17 mouse cellular contexts compared by ENCODE assay signal in genomic region chr8:127025256-127025717, GRCm38 (mm10). TPM values are rescaled to one million over a fixed set of nuclear protein-coding genes. Genes with fewer than 3 reads are reported as not detected.
A peak's percentile ranks its signal among the peaks of the same experiment; 100 is the strongest.
DNase-seq lines count a peak whose midpoint lies in the region; ATAC-seq and TF ChIP-seq lines count a peak whose summit lies in the region.
"Had no signal": no experiment of that assay in that cellular context is flagged by ENCODE, and none has a peak within 500 bp of the region (broad histone marks: within the 10 kb centered on the region; RNA-seq: fewer than 3 reads in every experiment).

No protein-coding gene starts in this region.

- H3K36me3 ChIP-seq in limb, embryonic 11.5 days (ENCODE audit: control insufficient read depth, insufficient read depth, low read length), result no peaks in the 10 kb centered on the region
- no peaks in the 10 kb centered on the region for H3K36me3 ChIP-seq in limb, embryonic 10.5 days
- no peaks in the 10 kb centered on the region for H3K36me3 ChIP-seq in embryonic facial prominence, embryonic 15.5 days
- no peaks in the 10 kb centered on the region for H3K36me3 ChIP-seq in intestine, postnatal 0 days (ENCODE audit: control insufficient read depth, insufficient read depth)
- no peaks in the 10 kb centered on the region for H3K36me3 ChIP-seq in stomach, embryonic 16.5 days (ENCODE audit: control insufficient read depth, insufficient read depth, low read length)
- H3K36me3 ChIP-seq in hindbrain, embryonic 13.5 days, result no peaks in the 10 kb centered on the region
- H3K36me3 ChIP-seq: forebrain, embryonic 10.5 days; hindbrain, embryonic 10.5 days; liver, embryonic 13.5 days; midbrain, embryonic 12.5 days had no signal

- no peaks in the 10 kb centered on the region for H3K4me1 ChIP-seq in limb, embryonic 11.5 days (ENCODE audit: control insufficient read depth, insufficient read depth, low read length)
- H3K4me1 ChIP-seq in limb, embryonic 10.5 days, result peaks cover 10% of the 10 kb centered on the region
- no peaks in the 10 kb centered on the region; the same call in 1 of the 2 replicates for H3K4me1 ChIP-seq in embryonic facial prominence, embryonic 15.5 days
- no peaks in the 10 kb centered on the region for H3K4me1 ChIP-seq in intestine, postnatal 0 days (replicated peaks; ENCODE audit: control insufficient read depth, insufficient read depth, low read length)
- H3K4me1 ChIP-seq in stomach, embryonic 16.5 days (ENCODE audit: control insufficient read depth, insufficient read depth, low read length), result no peaks in the 10 kb centered on the region
- H3K4me1 ChIP-seq in hindbrain, embryonic 13.5 days (replicated peaks), result no peaks in the 10 kb centered on the region
- H3K4me1 ChIP-seq: forebrain, embryonic 10.5 days; hindbrain, embryonic 10.5 days; liver, embryonic 13.5 days; midbrain, embryonic 12.5 days had no signal

- no peak overlapping the region for H3K9ac ChIP-seq in limb, embryonic 11.5 days (ENCODE audit: low read length)
- no peak overlapping the region for H3K9ac ChIP-seq in embryonic facial prominence, embryonic 15.5 days
- H3K9ac ChIP-seq in intestine, postnatal 0 days (ENCODE audit: low read depth, low read length), result no peak overlapping the region
- H3K9ac ChIP-seq in stomach, embryonic 16.5 days (ENCODE audit: low read length), result no peak overlapping the region
- H3K9ac ChIP-seq in hindbrain, embryonic 13.5 days, result no peak overlapping the region
- H3K9ac ChIP-seq: liver, embryonic 13.5 days; midbrain, embryonic 12.5 days had no signal

- no peak overlapping the region for H3K27ac ChIP-seq in limb, embryonic 11.5 days (replicated peaks; ENCODE audit: low read depth, low read length)
- H3K27ac ChIP-seq in limb, embryonic 10.5 days, result no peak overlapping the region
- peak overlapping the region; percentile 78 for H3K27ac ChIP-seq in embryonic facial prominence, embryonic 15.5 days (replicated peaks)
- H3K27ac ChIP-seq in intestine, postnatal 0 days (ENCODE audit: low read depth, low read length), result no peak overlapping the region
- peak overlapping the region; percentile 68 for H3K27ac ChIP-seq in stomach, embryonic 16.5 days (ENCODE audit: low read length)
- no peak overlapping the region for H3K27ac ChIP-seq in hindbrain, embryonic 13.5 days
- H3K27ac ChIP-seq: forebrain, embryonic 10.5 days; hindbrain, embryonic 10.5 days; liver, embryonic 13.5 days; midbrain, embryonic 12.5 days had no signal

- no peak overlapping the region for H3K4me3 ChIP-seq in limb, embryonic 11.5 days (ENCODE audit: low read depth, low read length)
- no peak overlapping the region for H3K4me3 ChIP-seq in limb, embryonic 10.5 days
- no peak overlapping the region for H3K4me3 ChIP-seq in embryonic facial prominence, embryonic 15.5 days (replicated peaks)
- no peak overlapping the region for H3K4me3 ChIP-seq in intestine, postnatal 0 days (ENCODE audit: low read depth, low read length)
- H3K4me3 ChIP-seq in stomach, embryonic 16.5 days (replicated peaks; ENCODE audit: low read length), result no peak overlapping the region
- H3K4me3 ChIP-seq in hindbrain, embryonic 13.5 days, result no peak overlapping the region
- H3K4me3 ChIP-seq: forebrain, embryonic 10.5 days; hindbrain, embryonic 10.5 days; liver, embryonic 13.5 days; midbrain, embryonic 12.5 days had no signal

- WGBS in limb, embryonic 11.5 days, result 63% methylated on average over 11 of the region's 11 CpGs
- 65% methylated on average over 11 of the region's 11 CpGs for WGBS in limb, embryonic 10.5 days
- WGBS in embryonic facial prominence, embryonic 15.5 days, result 28% methylated on average over 11 of the region's 11 CpGs
- 45% methylated on average over 11 of the region's 11 CpGs for WGBS in intestine, postnatal 0 days
- WGBS in stomach, embryonic 16.5 days, result 38% methylated on average over 11 of the region's 11 CpGs
- 87% methylated on average over 11 of the region's 11 CpGs for WGBS in hindbrain, embryonic 13.5 days

- H3K9me3 ChIP-seq in limb, embryonic 11.5 days (ENCODE audit: control insufficient read depth, low read length), result no peaks in the 10 kb centered on the region
- H3K9me3 ChIP-seq in limb, embryonic 10.5 days (replicated peaks), result no peaks in the 10 kb centered on the region
- H3K9me3 ChIP-seq in embryonic facial prominence, embryonic 15.5 days (replicated peaks), result no peaks in the 10 kb centered on the region; the same call in 1 of the 2 replicates
- no peaks in the 10 kb centered on the region for H3K9me3 ChIP-seq in intestine, postnatal 0 days (ENCODE audit: control insufficient read depth)
- no peaks in the 10 kb centered on the region for H3K9me3 ChIP-seq in stomach, embryonic 16.5 days (replicated peaks; ENCODE audit: control insufficient read depth, low read length)
- H3K9me3 ChIP-seq in hindbrain, embryonic 13.5 days, result no peaks in the 10 kb centered on the region
- H3K9me3 ChIP-seq: forebrain, embryonic 10.5 days; hindbrain, embryonic 10.5 days; liver, embryonic 13.5 days; midbrain, embryonic 12.5 days had no signal

- DNase-seq in limb, embryonic 11.5 days (ENCODE audit: low spot score), result peak; percentile 32
- DNase-seq in limb, embryonic 10.5 days (ENCODE audit: low spot score), result no peak
- DNase-seq: adrenal gland, adult 2 months; cerebellum, postnatal 25 days; layer of hippocampus, adult 9-11 months; liver, embryonic 13.5 days had no signal

- no peak for ATAC-seq in limb, embryonic 11.5 days (ENCODE audit: insufficient number of reproducible peaks, low FRiP score, low TSS enrichment, low read depth)
- peak; percentile 70 for ATAC-seq in embryonic facial prominence, embryonic 15.5 days (ENCODE audit: insufficient number of reproducible peaks, low FRiP score, low TSS enrichment, low read depth)
- ATAC-seq in intestine, postnatal 0 days, result no peak
- ATAC-seq in stomach, embryonic 16.5 days (ENCODE audit: insufficient read depth, low FRiP score), result peak; percentile 50; the same call in 1 of the 2 replicates
- no peak for ATAC-seq in hindbrain, embryonic 13.5 days (ENCODE audit: low FRiP score)
- ATAC-seq in CD4-positive, CD25-positive, alpha-beta regulatory T cell, adult 4 months, result no peak
- ATAC-seq: Patski had no signal

- H3K27me3 ChIP-seq in limb, embryonic 11.5 days (ENCODE audit: control insufficient read depth, insufficient read depth, low read length), result no peaks in the 10 kb centered on the region
- H3K27me3 ChIP-seq in limb, embryonic 10.5 days (ENCODE audit: low read depth, poor library complexity, severe bottlenecking), result no peaks in the 10 kb centered on the region
- no peaks in the 10 kb centered on the region for H3K27me3 ChIP-seq in embryonic facial prominence, embryonic 15.5 days
- no peaks in the 10 kb centered on the region for H3K27me3 ChIP-seq in intestine, postnatal 0 days (replicated peaks; ENCODE audit: control insufficient read depth, insufficient read depth, low read length)
- H3K27me3 ChIP-seq in stomach, embryonic 16.5 days (ENCODE audit: control insufficient read depth, insufficient read depth, low read length), result no peaks in the 10 kb centered on the region
- no peaks in the 10 kb centered on the region for H3K27me3 ChIP-seq in hindbrain, embryonic 13.5 days
- H3K27me3 ChIP-seq: CH12.LX; liver, embryonic 13.5 days; midbrain, embryonic 12.5 days had no signal

- no peak for TF ChIP-seq CTCF in intestine, postnatal 0 days (IDR thresholded peaks at IDR 0.05; ENCODE audit: low read depth)

- no peak overlapping the region for H3K4me2 ChIP-seq in limb, embryonic 11.5 days (ENCODE audit: low read depth, severe bottlenecking)
- H3K4me2 ChIP-seq in embryonic facial prominence, embryonic 15.5 days (replicated peaks), result peak overlapping the region; percentile 25
- H3K4me2 ChIP-seq in intestine, postnatal 0 days (replicated peaks; ENCODE audit: low read depth), result peak overlapping the region; percentile 30
- H3K4me2 ChIP-seq in stomach, embryonic 16.5 days (ENCODE audit: low read depth, low read length), result no peak overlapping the region; the same call in 1 of the 2 replicates
- no peak overlapping the region for H3K4me2 ChIP-seq in hindbrain, embryonic 13.5 days
- H3K4me2 ChIP-seq: heart, embryonic 11.5 days; liver, embryonic 13.5 days; midbrain, embryonic 12.5 days had no signal

RNA-seq across cellular contexts. Expression of gene Pard3, which starts 38.4 kb away (rescaled TPM):
- 38.8 and 41.4 TPM in 2 replicates for polyA plus RNA-seq in limb, embryonic 11.5 days (2014; fragmentation: Nextera tagmentation; extraction: Ambion mirVana)
- 34.4 and 34.8 TPM in 2 replicates for polyA plus RNA-seq in limb, embryonic 10.5 days (2016; fragmentation: Nextera tagmentation; extraction: Ambion mirVana)
- polyA plus RNA-seq in embryonic facial prominence, embryonic 15.5 days (2015; fragmentation: Nextera tagmentation; extraction: Ambion mirVana), result 38.1 and 38.3 TPM in 2 replicates
- polyA plus RNA-seq in intestine, postnatal 0 days (2015; fragmentation: Nextera tagmentation; extraction: Ambion mirVana), result 12.5 and 14.2 TPM in 2 replicates
- polyA plus RNA-seq in stomach, embryonic 16.5 days (2015; fragmentation: Nextera tagmentation; extraction: Ambion mirVana), result 21.0 and 25.8 TPM in 2 replicates
- 20.1 and 22.5 TPM in 2 replicates for polyA plus RNA-seq in hindbrain, embryonic 13.5 days (2015; fragmentation: Nextera tagmentation; extraction: Ambion mirVana)
- under 1 TPM in 1 of 2 experiments, not detected in 1; 0.75 TPM for polyA plus RNA-seq in CD4-positive, CD25-positive, alpha-beta regulatory T cell, adult 4 months (2017; shearing (Covaris generic))

RNA-seq across cellular contexts. Expression of gene Rbm34, which starts 54.4 kb away (rescaled TPM):
- 32.2 and 33.2 TPM in 2 replicates for polyA plus RNA-seq in limb, embryonic 11.5 days (2014; fragmentation: Nextera tagmentation; extraction: Ambion mirVana)
- 27.7 and 28.9 TPM in 2 replicates for polyA plus RNA-seq in limb, embryonic 10.5 days (2016; fragmentation: Nextera tagmentation; extraction: Ambion mirVana)
- polyA plus RNA-seq in embryonic facial prominence, embryonic 15.5 days (2015; fragmentation: Nextera tagmentation; extraction: Ambion mirVana), result 23.1 and 23.7 TPM in 2 replicates
- polyA plus RNA-seq in intestine, postnatal 0 days (2015; fragmentation: Nextera tagmentation; extraction: Ambion mirVana), result 25.3 and 29.1 TPM in 2 replicates
- 13.4 and 17.8 TPM in 2 replicates for polyA plus RNA-seq in stomach, embryonic 16.5 days (2015; fragmentation: Nextera tagmentation; extraction: Ambion mirVana)
- 24.8 and 24.9 TPM in 2 replicates for polyA plus RNA-seq in hindbrain, embryonic 13.5 days (2015; fragmentation: Nextera tagmentation; extraction: Ambion mirVana)
- polyA plus RNA-seq in CD4-positive, CD25-positive, alpha-beta regulatory T cell, adult 4 months (2017; shearing (Covaris generic)), result 10 to 100 TPM; 12.7 to 20.8 TPM

Comparison
In these comparisons a context has a peak if more than half of its experiments do, and no peak if none do; other contexts are left out.
1. ATAC-seq: peak in embryonic facial prominence, embryonic 15.5 days (single experiment) and stomach, embryonic 16.5 days (single experiment); none in limb, embryonic 11.5 days (single experiment), intestine, postnatal 0 days (single experiment), hindbrain, embryonic 13.5 days (single experiment) and CD4-positive, CD25-positive, alpha-beta regulatory T cell, adult 4 months (single experiment).
2. H3K27ac ChIP-seq: peak in embryonic facial prominence, embryonic 15.5 days (single experiment) and stomach, embryonic 16.5 days (single experiment); none in limb, embryonic 11.5 days (single experiment), limb, embryonic 10.5 days (single experiment), intestine, postnatal 0 days (single experiment) and hindbrain, embryonic 13.5 days (single experiment).
3. H3K4me2 ChIP-seq: peak in embryonic facial prominence, embryonic 15.5 days (single experiment) and intestine, postnatal 0 days (single experiment); none in limb, embryonic 11.5 days (single experiment), stomach, embryonic 16.5 days (single experiment) and hindbrain, embryonic 13.5 days (single experiment).